Mouse (Mus musculus) olfactory bulb, adult 2 months (tissue): Measurements from ENCODE around the gene Sec31a. TPM values are rescaled to one million over a fixed set of nuclear protein-coding genes. Genes with fewer than 3 reads are reported as not detected.

Experiments used
- H3K27ac ChIP-seq: fragments of 200-500 bp; 2 replicates; pipeline ENCODE4 v1.5.1; 2012; ENCODE audit warnings: low read depth, low read length; ENCODE audit not compliant: insufficient read depth
- H3K4me1 ChIP-seq: fragments of 200-500 bp; 2 replicates; pipeline ENCODE4 v1.6.1; 2012; ENCODE audit warnings: low read length; ENCODE audit not compliant: control insufficient read depth, insufficient read depth
- H3K4me3 ChIP-seq: fragments of 200-500 bp; 2 replicates; pipeline ENCODE4 v1.5.1; 2012; ENCODE audit warnings: mild to moderate bottlenecking, low read depth, low read length, moderate library complexity; ENCODE audit not compliant: insufficient read depth
- CTCF ChIP-seq: fragments of 200-500 bp; IDR thresholded peaks from 2 replicates; pipeline ENCODE4 v1.5.1; 2012; ENCODE audit warnings: low read depth, mild to moderate bottlenecking, low read length, moderate library complexity; ENCODE audit not compliant: insufficient read depth
- POLR2A ChIP-seq: fragments of 200-500 bp; IDR thresholded peaks from 2 replicates; pipeline ENCODE4 v1.6.1; 2012; ENCODE audit warnings: mild to moderate bottlenecking, low read depth, low read length, moderate library complexity; ENCODE audit not compliant: insufficient read depth
- WGBS: fragments of 180-500 bp; shearing (Covaris S2); methylation state at CpG from one replicate; pipeline ENCODE4 v1.1.7; 2018; 5-methylcytosine and 5-hydroxymethylcytosine counted together
- polyA plus RNA-seq: library from polyadenylated mRNA; stranded (reverse); fragments of >200 nt; gene quantifications from 2 replicates; pipeline ENCODE4 v1.2.4, GENCODE M21; 2012; ENCODE audit warnings: low replicate concordance; ENCODE audit not compliant: missing spikeins, insufficient read depth, insufficient read length

Sec31a gene
- polyA plus RNA-seq, 1 experiment, result not detected

GRCm38 (mm10) chr5:100381094-100381493 is 34.9 kb downstream of the Sec31a start:
- H3K4me1 ChIP-seq, result peaks cover 10% of the 10 kb centered on the region
- no peak overlapping the region for H3K27ac ChIP-seq
- no peak overlapping the region for H3K4me3 ChIP-seq
- no peak for TF ChIP-seq CTCF
- TF ChIP-seq POLR2A, result no peak
- WGBS, result 46% methylated on average over 7 of the region's 7 CpGs

GRCm38 (mm10) chr5:100380277-100380676 is 35.8 kb downstream of the Sec31a start:
- TF ChIP-seq CTCF (no peak), POLR2A (no peak)
- Histone ChIP-seq H3K4me1 (peaks cover 10% of the 10 kb centered on the region), H3K27ac (no peak overlapping the region), H3K4me3 (no peak overlapping the region)
- 96% methylated on average over 5 of the region's 5 CpGs for WGBS

GRCm38 (mm10) chr5:100378981-100379380 is 37.1 kb downstream of the Sec31a start:
- no peak for TF ChIP-seq POLR2A
- WGBS, result 90% methylated on average over 2 of the region's 2 CpGs
- H3K27ac ChIP-seq, result no peak overlapping the region
- H3K4me1 ChIP-seq, result peaks cover 10% of the 10 kb centered on the region
- H3K4me3 ChIP-seq, result no peak overlapping the region

- H3K27ac ChIP-seq, result no peak overlapping the region
- WGBS, result 91% methylated on average over 5 of the region's 5 CpGs
- TF ChIP-seq CTCF (no peak), POLR2A (no peak)
- H3K4me3 ChIP-seq, result no peak overlapping the region
- peaks cover 10% of the 10 kb centered on the region for H3K4me1 ChIP-seq
These were observed 37.8 kb downstream of the Sec31a start for GRCm38 (mm10) chr5:100378211-100378610.

GRCm38 (mm10) chr5:100377376-100377775 is 38.7 kb downstream of the Sec31a start:
- WGBS, result 60% methylated on average over 2 of the region's 2 CpGs
- Histone ChIP-seq H3K27ac (no peak overlapping the region), H3K4me3 (no peak overlapping the region), H3K4me1 (peaks cover 10% of the 10 kb centered on the region)
- TF ChIP-seq CTCF, result no peak
- no peak for TF ChIP-seq POLR2A

- no peak for TF ChIP-seq CTCF
- TF ChIP-seq POLR2A, result no peak
- 76% methylated on average over 2 of the region's 2 CpGs for WGBS
- H3K27ac ChIP-seq, result no peak overlapping the region
- H3K4me3 ChIP-seq, result no peak overlapping the region
- no peaks in the 10 kb centered on the region; the same call in 1 of the 2 replicates for H3K4me1 ChIP-seq
These were observed 41.3 kb downstream of the Sec31a start for GRCm38 (mm10) chr5:100374703-100375102.

GRCm38 (mm10) chr5:100373952-100374351 is 42.1 kb downstream of the Sec31a start:
- Histone ChIP-seq H3K27ac (no peak overlapping the region), H3K4me3 (no peak overlapping the region), H3K4me1 (no peaks in the 10 kb centered on the region; the same call in 1 of the 2 replicates)
- 53% methylated on average over 5 of the region's 5 CpGs for WGBS
- TF ChIP-seq POLR2A (no peak), CTCF (peak; percentile 24; the same call in 1 of the 2 replicates)

- Histone ChIP-seq H3K4me1 (no peaks in the 10 kb centered on the region; the same call in 1 of the 2 replicates), H3K4me3 (no peak overlapping the region), H3K27ac (no peak overlapping the region)
- no peak for TF ChIP-seq CTCF
- TF ChIP-seq POLR2A, result no peak
- WGBS, result 66% methylated on average over 1 of the region's 1 CpGs
These were observed 45.1 kb downstream of the Sec31a start for GRCm38 (mm10) chr5:100370919-100371318.

- no peak for TF ChIP-seq CTCF
- no peak for TF ChIP-seq POLR2A
- Histone ChIP-seq H3K4me3 (no peak overlapping the region), H3K4me1 (no peaks in the 10 kb centered on the region; the same call in 1 of the 2 replicates), H3K27ac (no peak overlapping the region)
- WGBS, result 73% methylated on average over 11 of the region's 11 CpGs
These were observed 46.1 kb downstream of the Sec31a start for GRCm38 (mm10) chr5:100369825-100370459.

- no peak overlapping the region for H3K4me3 ChIP-seq
- no peaks in the 10 kb centered on the region; the same call in 1 of the 2 replicates for H3K4me1 ChIP-seq
- H3K27ac ChIP-seq, result no peak overlapping the region
- TF ChIP-seq POLR2A (no peak), CTCF (no peak)
- WGBS, result 80% methylated on average over 6 of the region's 6 CpGs
These were observed 46.9 kb downstream of the Sec31a start for GRCm38 (mm10) chr5:100369093-100369492.
